Mouse (Mus musculus) midbrain, embryonic 13.5 days (tissue): ENCODE results near the gene Aagab. TPM values are rescaled to one million over a fixed set of nuclear protein-coding genes. Genes with fewer than 3 reads are reported as not detected.

Source experiments
- ATAC-seq: fragments of 200-750 bp; cut with Nextera tagmentation; 2 replicates; pipeline ENCODE4 v1.8.0; 2017; ENCODE audit warnings: mild to moderate bottlenecking, moderate TSS enrichment, moderate library complexity
- H3K27ac ChIP-seq: fragments of 300-500 bp; sonication (generic); 2 replicates; pipeline ENCODE4 v1.5.1; 2015; ENCODE audit warnings: inconsistent platforms, mild to moderate bottlenecking, moderate library complexity
- H3K27me3 ChIP-seq: fragments of 300-500 bp; sonication (generic); 2 replicates; pipeline ENCODE4 v1.6.1; 2015; ENCODE audit warnings: mild to moderate bottlenecking, inconsistent platforms
- H3K36me3 ChIP-seq: fragments of 300-500 bp; sonication (generic); 2 replicates; pipeline ENCODE4 v1.6.1; 2015; ENCODE audit warnings: mild to moderate bottlenecking, inconsistent platforms
- H3K4me1 ChIP-seq: fragments of 300-500 bp; sonication (generic); replicated peaks from 2 replicates; pipeline ENCODE4 v1.6.1; 2015; ENCODE audit warnings: inconsistent platforms
- H3K4me2 ChIP-seq: fragments of 300-500 bp; sonication (generic); replicated peaks from 2 replicates; pipeline ENCODE4 v1.6.1; 2015; ENCODE audit warnings: moderate library complexity, mild to moderate bottlenecking, inconsistent platforms
- H3K4me3 ChIP-seq: fragments of 300-500 bp; sonication (generic); replicated peaks from 2 replicates; pipeline ENCODE4 v1.5.1; 2015; ENCODE audit warnings: mild to moderate bottlenecking, inconsistent platforms
- H3K9ac ChIP-seq: fragments of 300-500 bp; sonication (generic); replicated peaks from 2 replicates; pipeline ENCODE4 v1.6.1; 2015; ENCODE audit warnings: mild to moderate bottlenecking, inconsistent platforms
- H3K9me3 ChIP-seq: fragments of 300-500 bp; sonication (generic); 2 replicates; pipeline ENCODE4 v1.6.1; 2016; ENCODE audit warnings: mild to moderate bottlenecking, inconsistent platforms
- WGBS: fragments of 180-500 bp; shearing (Covaris S2); methylation state at CpG from one replicate; pipeline ENCODE4 v1.1.7; 2015; 5-methylcytosine and 5-hydroxymethylcytosine counted together
- polyA plus RNA-seq: library from polyadenylated mRNA; unstranded; fragments of >200 nt; fragmentation: Nextera tagmentation; extraction: Ambion mirVana; gene quantifications from 2 replicates; pipeline ENCODE4 v1.2.1, GENCODE M21; 2015

Aagab gene
- polyA plus RNA-seq = 60.0 and 65.9 TPM in 2 replicates

DNA sequence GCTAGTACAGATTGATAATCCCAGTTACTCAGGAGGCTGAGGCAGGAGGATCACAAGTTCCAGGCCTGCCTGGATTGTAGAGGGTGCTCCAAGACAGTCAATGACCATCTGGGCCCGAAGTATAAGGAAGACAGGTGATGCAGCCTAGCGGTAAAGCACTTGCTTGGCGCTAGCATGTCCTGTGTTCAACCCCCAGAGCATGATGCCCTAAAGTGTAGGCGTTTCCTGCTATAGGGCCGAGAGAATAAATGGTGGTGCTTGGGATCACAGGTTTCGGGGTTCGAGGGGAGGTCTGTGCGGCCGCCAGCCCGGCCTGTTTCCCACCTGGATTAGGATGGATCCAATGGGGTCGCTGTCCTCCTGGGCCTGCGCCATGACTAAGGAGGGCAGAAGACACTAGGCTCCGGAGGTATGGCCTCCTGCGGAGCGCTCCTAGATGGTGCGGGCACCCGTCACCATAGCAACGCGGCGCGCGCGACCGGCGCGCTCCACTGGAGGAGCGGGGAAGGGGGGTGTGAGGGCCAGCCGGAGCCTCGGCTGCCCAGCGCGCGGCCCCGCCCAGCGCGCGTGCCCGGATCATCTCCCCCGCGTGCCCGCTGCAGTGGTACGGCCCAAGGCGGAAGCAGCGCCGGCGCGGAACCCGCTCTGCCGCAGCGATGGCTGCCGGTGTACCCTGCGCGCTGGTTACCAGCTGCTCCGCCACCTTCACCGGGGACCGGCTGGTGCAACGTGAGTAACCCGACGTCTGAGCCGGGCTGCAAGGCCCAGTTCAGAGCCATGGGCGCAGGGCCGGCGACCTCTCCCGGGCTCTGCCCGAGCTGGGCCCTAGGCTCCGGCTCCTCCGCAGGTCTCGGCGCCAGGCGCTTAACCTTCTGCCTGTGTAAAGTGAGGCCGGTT lies at the start of gene Aagab, which contains the start of gene Iqch:
Gene Aagab (plus strand): TSS at position 618 of the 897 bp plus-strand sequence.
Gene Iqch (minus strand): TSS at position 451 of the 897 bp plus-strand sequence.
- Histone ChIP-seq H3K9me3 (no peaks in the 10 kb centered on the region), H3K36me3 (no peaks in the 10 kb centered on the region), H3K9ac (peak within 1 kb of the TSS; percentile 80), H3K4me3 (peak within 1 kb of the TSS; percentile 74), H3K4me1 (peaks cover 15% of the 10 kb centered on the region), H3K4me2 (peak within 1 kb of the TSS; percentile 72), H3K27ac (peak within 1 kb of the TSS; percentile 85), H3K27me3 (no peaks in the 10 kb centered on the region)
- WGBS = 2% methylated on average over 60 of the region's 70 CpGs
- peak; percentile 99 for ATAC-seq

DNA sequence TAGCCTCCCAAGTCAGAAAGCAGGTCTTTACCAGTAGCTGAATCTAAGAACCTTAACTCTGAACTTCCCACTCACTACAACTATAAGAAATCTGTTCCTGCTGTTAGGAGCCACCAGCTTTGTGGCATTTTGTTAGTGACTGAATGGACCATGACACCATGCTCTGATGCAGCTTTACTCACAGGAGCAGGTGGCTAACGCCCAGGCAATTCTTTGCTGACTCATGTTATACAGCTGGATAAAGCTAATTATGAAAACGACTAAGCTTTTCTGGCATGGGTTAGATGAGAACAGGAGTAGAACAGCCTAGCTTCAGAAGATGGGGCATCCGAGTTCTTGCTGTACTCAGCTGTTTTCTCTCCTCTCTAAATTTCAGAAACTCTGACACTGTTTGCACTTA lies 48.8 kb upstream of the Aagab start:
- Histone ChIP-seq H3K27ac (no peak overlapping the region), H3K9me3 (no peaks in the 10 kb centered on the region), H3K4me1 (no peaks in the 10 kb centered on the region), H3K4me3 (no peak overlapping the region), H3K9ac (no peak overlapping the region), H3K27me3 (peaks cover 3% of the 10 kb centered on the region), H3K36me3 (no peaks in the 10 kb centered on the region), H3K4me2 (no peak overlapping the region)
- no peak for ATAC-seq
- 78% methylated on average over 3 of the region's 3 CpGs for WGBS

DNA sequence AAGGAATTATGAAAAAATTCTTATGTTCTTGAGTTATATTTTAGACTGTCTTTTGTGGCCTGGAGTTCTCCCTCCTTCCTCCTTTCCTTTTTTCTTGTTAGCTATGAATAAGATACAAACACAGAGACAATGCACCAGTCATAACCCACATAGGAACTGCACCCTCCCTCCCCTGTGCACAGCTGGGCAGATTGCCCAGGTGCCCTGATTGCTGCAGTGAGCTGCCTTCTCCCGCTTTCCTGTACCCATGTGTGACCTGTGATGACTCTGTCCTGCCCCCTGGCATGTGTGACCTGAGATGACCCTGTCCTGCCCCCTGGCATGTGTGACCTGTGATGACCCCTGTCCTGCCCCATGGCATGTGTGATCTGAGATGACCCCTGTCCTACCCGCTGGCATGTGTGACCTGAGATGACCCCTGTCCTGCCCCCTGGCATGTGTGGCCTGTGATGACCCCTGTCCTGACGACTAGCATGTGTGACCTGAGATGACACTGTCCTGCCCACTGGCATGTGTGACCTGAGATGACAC lies 46.9 kb upstream of the Aagab start:
- no peak for ATAC-seq
- Histone ChIP-seq H3K27ac (no peak overlapping the region), H3K9me3 (no peaks in the 10 kb centered on the region), H3K4me1 (no peaks in the 10 kb centered on the region), H3K4me2 (no peak overlapping the region), H3K9ac (no peak overlapping the region), H3K4me3 (no peak overlapping the region), H3K36me3 (no peaks in the 10 kb centered on the region), H3K27me3 (peaks cover 3% of the 10 kb centered on the region)
- 75% methylated on average over 3 of the region's 3 CpGs for WGBS

DNA sequence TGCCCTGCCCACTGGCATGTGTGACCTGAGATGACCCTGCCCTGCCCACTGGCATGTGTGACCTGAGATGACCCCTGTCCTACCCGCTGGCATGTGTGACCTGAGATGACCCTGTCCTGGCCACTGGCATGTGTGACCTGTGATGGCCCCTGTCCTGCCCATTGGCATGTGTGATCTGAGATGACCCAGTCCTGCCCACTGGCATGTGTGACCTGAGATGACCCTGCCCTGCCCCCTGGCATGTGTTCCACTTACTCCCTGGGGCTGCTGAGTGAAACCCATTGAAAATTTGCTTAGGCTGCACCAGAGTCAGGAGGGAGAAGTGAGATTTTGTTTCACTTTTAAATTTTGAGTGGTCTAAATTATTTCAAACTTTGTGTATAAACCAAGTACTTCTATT lies 46.1 kb upstream of the Aagab start:
- H3K4me1 ChIP-seq = no peaks in the 10 kb centered on the region
- no peak overlapping the region for H3K4me2 ChIP-seq
- H3K4me3 ChIP-seq = no peak overlapping the region
- 88% methylated on average over 1 of the region's 1 CpGs for WGBS
- H3K27ac ChIP-seq = no peak overlapping the region
- H3K27me3 ChIP-seq = peaks cover 3% of the 10 kb centered on the region
- no peak overlapping the region for H3K9ac ChIP-seq
- no peaks in the 10 kb centered on the region for H3K9me3 ChIP-seq
- no peaks in the 10 kb centered on the region for H3K36me3 ChIP-seq
- no peak for ATAC-seq

DNA sequence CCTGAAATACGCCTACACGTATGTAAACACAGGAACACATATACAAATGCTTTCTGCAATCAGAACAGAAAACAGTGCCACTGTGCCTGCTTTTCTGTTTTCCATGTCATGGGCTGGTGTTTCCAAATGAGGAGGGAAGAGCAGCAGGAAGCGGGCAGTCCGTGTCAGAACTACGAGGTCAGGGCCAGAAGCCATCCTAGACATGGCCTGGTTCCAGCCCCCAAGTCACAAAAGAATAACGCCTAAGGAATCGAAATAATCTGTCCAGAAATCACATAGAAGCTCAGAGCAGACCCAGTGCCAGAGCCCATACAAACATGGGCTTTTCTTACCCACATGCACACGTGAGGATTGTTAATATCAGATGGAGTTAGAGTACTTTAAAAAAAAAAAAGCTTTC lies 45.5 kb upstream of the Aagab start:
- Histone ChIP-seq H3K4me1 (0 out of 2 replicates have a peak, but pooled peaks cover 2% of the 10 kb centered on the region), H3K9me3 (no peaks in the 10 kb centered on the region), H3K27me3 (peaks cover 3% of the 10 kb centered on the region), H3K36me3 (no peaks in the 10 kb centered on the region), H3K27ac (no peak overlapping the region), H3K4me2 (no peak overlapping the region), H3K4me3 (no peak overlapping the region), H3K9ac (no peak overlapping the region)
- no peak for ATAC-seq
- WGBS = 87% methylated on average over 8 of the region's 8 CpGs

DNA sequence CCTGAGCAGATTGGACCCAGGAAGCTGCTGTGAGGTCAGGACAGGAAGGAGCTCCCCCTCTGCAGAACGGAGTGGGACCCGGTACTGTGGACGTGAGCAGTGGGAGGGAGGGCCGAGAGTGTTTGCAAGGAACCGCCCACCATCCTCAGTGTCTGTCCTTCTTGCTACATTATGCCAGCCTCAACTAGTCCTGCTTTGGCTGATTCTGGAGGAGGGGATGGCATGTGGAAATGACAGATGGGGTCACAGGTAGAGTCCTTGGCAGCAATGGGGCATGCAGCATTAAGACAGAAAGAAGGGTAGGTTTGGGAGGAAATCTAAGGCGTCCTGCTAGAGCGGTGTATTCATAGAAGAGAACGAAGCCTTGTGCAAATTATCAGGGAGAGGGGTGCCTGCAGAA lies 40.5 kb upstream of the Aagab start:
- Histone ChIP-seq H3K4me1 (0 out of 2 replicates have a peak, but pooled peaks cover 4% of the 10 kb centered on the region), H3K27ac (no peak overlapping the region), H3K9me3 (no peaks in the 10 kb centered on the region), H3K4me3 (no peak overlapping the region), H3K36me3 (no peaks in the 10 kb centered on the region), H3K4me2 (no peak overlapping the region), H3K9ac (no peak overlapping the region), H3K27me3 (no peaks in the 10 kb centered on the region; the same call in 1 of the 2 replicates)
- no peak for ATAC-seq
- 61% methylated on average over 8 of the region's 8 CpGs for WGBS

DNA sequence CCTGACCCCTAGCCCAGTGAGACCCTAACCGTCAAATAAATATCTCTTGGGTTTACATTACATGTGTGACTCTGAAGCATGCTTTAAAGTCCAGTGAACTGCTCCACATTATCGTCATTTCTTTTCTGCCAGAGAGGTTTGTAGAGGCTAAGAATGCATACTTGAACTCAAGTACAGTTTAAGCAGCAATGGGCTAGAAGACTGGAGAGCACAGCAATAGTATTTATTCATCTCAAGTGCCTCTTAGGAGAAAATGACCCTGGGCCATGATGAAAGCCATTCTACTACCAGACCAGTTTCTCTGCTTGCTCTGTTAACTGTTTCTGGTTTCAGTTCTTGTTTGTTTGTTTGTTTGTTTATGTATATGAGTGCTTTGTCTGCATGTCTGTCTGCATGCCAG lies 39.0 kb upstream of the Aagab start:
- ATAC-seq = no peak
- no peak overlapping the region for H3K4me2 ChIP-seq
- H3K4me3 ChIP-seq = no peak overlapping the region
- no peaks in the 10 kb centered on the region for H3K9me3 ChIP-seq
- WGBS = 72% methylated on average over 2 of the region's 2 CpGs
- no peaks in the 10 kb centered on the region for H3K36me3 ChIP-seq
- no peak overlapping the region for H3K9ac ChIP-seq
- H3K27me3 ChIP-seq = no peaks in the 10 kb centered on the region
- H3K27ac ChIP-seq = no peak overlapping the region
- peaks cover 16% of the 10 kb centered on the region for H3K4me1 ChIP-seq

DNA sequence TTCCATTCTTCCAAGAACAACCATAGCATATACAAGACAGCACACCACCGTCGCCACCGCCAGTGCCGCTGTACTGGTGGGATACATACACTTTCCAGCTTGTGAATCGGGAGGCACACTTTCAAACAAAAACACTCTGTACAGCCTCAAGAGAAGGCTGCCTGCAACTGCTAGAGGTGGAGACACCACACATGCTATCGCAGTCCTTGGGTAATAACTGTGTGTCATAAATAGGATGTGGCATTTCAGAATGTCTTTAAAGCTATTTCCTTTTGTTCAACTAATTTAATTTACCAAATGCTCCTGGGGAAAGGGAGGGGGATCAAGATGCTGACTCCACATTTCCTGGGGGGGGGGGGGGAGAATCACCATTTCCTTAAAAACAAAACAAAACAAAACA lies 34.1 kb upstream of the Aagab start:
- ATAC-seq = no peak
- Histone ChIP-seq H3K9me3 (no peaks in the 10 kb centered on the region), H3K9ac (no peak overlapping the region), H3K27me3 (no peaks in the 10 kb centered on the region), H3K4me3 (no peak overlapping the region), H3K36me3 (no peaks in the 10 kb centered on the region), H3K4me2 (no peak overlapping the region), H3K27ac (no peak overlapping the region), H3K4me1 (peaks cover 23% of the 10 kb centered on the region)
- WGBS = 72% methylated on average over 6 of the region's 6 CpGs

DNA sequence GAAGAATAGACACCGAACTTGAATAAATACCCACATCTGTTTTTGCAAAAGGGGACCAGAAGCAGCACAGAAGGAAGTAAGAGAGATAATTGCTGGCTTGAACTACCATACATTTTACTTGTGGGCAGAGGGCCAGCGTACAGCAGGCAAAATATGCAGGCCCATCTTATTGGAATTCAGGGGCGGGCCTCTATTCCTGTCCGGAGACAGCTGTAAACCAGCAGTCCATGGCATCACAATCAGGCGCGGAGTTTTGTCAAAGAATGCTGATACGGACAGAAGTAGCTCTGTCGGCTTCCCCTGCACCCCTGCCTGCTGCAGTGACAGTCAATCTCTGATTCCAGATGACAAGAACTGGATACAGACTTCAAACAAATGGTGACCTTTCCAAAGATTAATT lies 33.7 kb upstream of the Aagab start:
- Histone ChIP-seq H3K27me3 (no peaks in the 10 kb centered on the region), H3K4me3 (no peak overlapping the region), H3K9ac (peak overlapping the region; percentile 29; the same call in 1 of the 2 replicates), H3K4me2 (peak overlapping the region; percentile 32), H3K9me3 (no peaks in the 10 kb centered on the region), H3K27ac (no peak overlapping the region), H3K4me1 (peaks cover 23% of the 10 kb centered on the region), H3K36me3 (no peaks in the 10 kb centered on the region)
- ATAC-seq = no peak
- 10% methylated on average over 8 of the region's 8 CpGs for whole genome bisulfite sequencing

DNA sequence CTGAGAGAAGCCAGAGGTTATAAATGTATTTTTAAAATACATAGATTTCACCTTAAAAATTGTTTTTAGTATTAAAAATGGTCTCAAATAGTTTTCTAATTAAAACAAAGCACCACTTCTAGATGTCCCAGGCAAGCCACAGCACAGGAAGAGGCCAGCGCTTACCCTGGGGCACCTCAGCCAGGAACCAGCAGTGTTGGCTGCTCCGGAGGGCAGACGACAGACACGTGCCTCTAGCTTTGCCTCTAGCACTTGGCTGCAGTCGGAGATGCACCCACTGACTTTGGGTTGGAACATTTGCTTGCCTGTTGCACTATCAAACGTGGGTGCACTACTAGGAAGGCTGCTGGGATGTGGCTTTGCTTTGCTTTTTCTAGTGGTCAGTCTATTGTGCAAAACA lies 30.6 kb upstream of the Aagab start:
- peaks cover 23% of the 10 kb centered on the region for H3K4me1 ChIP-seq
- no peaks in the 10 kb centered on the region for H3K36me3 ChIP-seq
- 44% methylated on average over 6 of the region's 6 CpGs for WGBS
- H3K27ac ChIP-seq = no peak overlapping the region
- no peak for ATAC-seq
- no peak overlapping the region for H3K4me2 ChIP-seq
- H3K9ac ChIP-seq = no peak overlapping the region
- no peaks in the 10 kb centered on the region for H3K9me3 ChIP-seq
- H3K4me3 ChIP-seq = no peak overlapping the region
- no peaks in the 10 kb centered on the region for H3K27me3 ChIP-seq

DNA sequence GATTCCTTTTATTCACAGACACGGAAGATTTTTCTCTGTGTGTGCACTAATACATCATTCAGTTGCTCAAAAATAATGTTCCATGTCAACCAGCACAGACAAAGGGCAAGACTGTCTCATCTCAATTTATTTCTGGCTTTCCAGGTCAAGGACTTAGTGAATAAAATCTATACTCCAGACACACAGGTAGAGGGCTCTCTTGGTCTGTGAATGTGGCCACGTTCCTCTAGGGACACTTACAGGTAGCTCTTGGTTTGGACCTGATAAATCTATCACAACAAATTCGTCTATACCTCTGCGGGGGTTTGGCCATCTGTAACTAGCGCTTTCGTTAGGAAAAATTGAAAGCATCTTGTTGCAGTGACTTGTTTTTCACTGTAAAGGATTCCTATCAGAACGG lies 29.6 kb upstream of the Aagab start:
- Histone ChIP-seq H3K27me3 (no peaks in the 10 kb centered on the region), H3K36me3 (no peaks in the 10 kb centered on the region), H3K27ac (no peak overlapping the region), H3K4me1 (peaks cover 17% of the 10 kb centered on the region), H3K4me3 (no peak overlapping the region), H3K9me3 (no peaks in the 10 kb centered on the region), H3K9ac (no peak overlapping the region), H3K4me2 (no peak overlapping the region)
- ATAC-seq = no peak
- WGBS = 83% methylated on average over 7 of the region's 7 CpGs

DNA sequence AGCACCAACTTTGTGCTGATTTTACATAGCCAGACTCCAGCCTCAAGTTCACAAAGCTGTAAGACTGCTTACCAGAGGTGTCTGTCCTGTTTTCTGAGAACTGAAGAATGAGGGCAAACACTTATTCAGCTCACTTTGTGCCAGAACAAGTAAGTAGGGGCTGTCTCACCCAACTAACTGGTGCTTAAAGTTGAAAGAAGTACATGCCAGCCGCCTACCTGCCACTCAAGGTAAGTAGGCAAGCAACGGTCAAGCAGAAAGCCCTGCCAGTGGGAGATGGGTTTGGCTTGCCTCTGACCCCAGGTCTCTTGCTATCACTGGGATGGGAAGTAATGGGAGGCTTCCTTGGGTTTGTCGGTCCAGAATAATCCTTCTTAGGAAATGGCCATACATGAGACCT lies 25.0 kb upstream of the Aagab start:
- 90% methylated on average over 3 of the region's 3 CpGs for WGBS
- no peaks in the 10 kb centered on the region for H3K9me3 ChIP-seq
- H3K4me3 ChIP-seq = no peak overlapping the region
- H3K27ac ChIP-seq = no peak overlapping the region
- no peaks in the 10 kb centered on the region for H3K27me3 ChIP-seq
- ATAC-seq = no peak
- H3K4me1 ChIP-seq = no peaks in the 10 kb centered on the region
- no peak overlapping the region for H3K9ac ChIP-seq
- H3K4me2 ChIP-seq = no peak overlapping the region
- no peaks in the 10 kb centered on the region for H3K36me3 ChIP-seq
